Mouse (Mus musculus) stomach, postnatal 0 days (tissue): ENCODE results near the gene Ipo4. TPM values are rescaled to one million over a fixed set of nuclear protein-coding genes. Genes with fewer than 3 reads are reported as not detected.

Experiments
- ATAC-seq: fragments of 200-750 bp; cut with Nextera tagmentation; 2 replicates; pipeline ENCODE4 v1.8.0; 2017; ENCODE audit not compliant: low FRiP score, low TSS enrichment
- DNase-seq: peaks from one replicate; pipeline ENCODE4 v3.0.0-alpha.2; 2016; ENCODE audit warnings: low spot score
- H3K27ac ChIP-seq: fragments of 300-500 bp; sonication (generic); replicated peaks from 2 replicates; pipeline ENCODE4 v1.5.1; 2014; ENCODE audit warnings: mild to moderate bottlenecking, control low read depth
- H3K27me3 ChIP-seq: fragments of 300-500 bp; sonication (generic); 2 replicates; pipeline ENCODE4 v1.6.1; 2014; ENCODE audit warnings: low read length; ENCODE audit not compliant: control insufficient read depth, insufficient read depth
- H3K36me3 ChIP-seq: fragments of 300-500 bp; sonication (generic); 2 replicates; pipeline ENCODE4 v1.6.1; 2014; ENCODE audit warnings: low read length, mixed read lengths; ENCODE audit not compliant: control insufficient read depth, insufficient read depth
- H3K4me1 ChIP-seq: fragments of 300-500 bp; sonication (generic); replicated peaks from 2 replicates; pipeline ENCODE4 v1.6.1; 2014; ENCODE audit warnings: antibody characterized with exemption; ENCODE audit not compliant: control insufficient read depth, insufficient read depth
- H3K4me2 ChIP-seq: fragments of 300-500 bp; sonication (generic); replicated peaks from 2 replicates; pipeline ENCODE4 v1.6.1; 2014; ENCODE audit warnings: low read depth, mild to moderate bottlenecking, control low read depth, moderate library complexity
- H3K4me3 ChIP-seq: fragments of 300-500 bp; sonication (generic); 2 replicates; pipeline ENCODE4 v1.5.1; 2014; ENCODE audit warnings: low read depth, low read length, control low read depth
- H3K9ac ChIP-seq: fragments of 300-500 bp; sonication (generic); 2 replicates; pipeline ENCODE4 v1.6.1; 2014; ENCODE audit warnings: mild to moderate bottlenecking, low read length, control low read depth, mixed read lengths
- H3K9me3 ChIP-seq: fragments of 300-500 bp; sonication (generic); 2 replicates; pipeline ENCODE4 v1.6.1; 2016; ENCODE audit warnings: low read length; ENCODE audit not compliant: control insufficient read depth
- CTCF ChIP-seq: IDR thresholded peaks from 2 replicates; pipeline ENCODE4 v1.5.1; 2016; ENCODE audit warnings: antibody characterized with exemption, low read depth, mild to moderate bottlenecking, moderate library complexity
- EP300 ChIP-seq: optimal IDR thresholded peaks from 2 replicates; pipeline ENCODE3; 2016; ENCODE audit warnings: antibody characterized with exemption
- WGBS: fragments of 180-500 bp; shearing (Covaris S2); extraction: QIAGEN DNeasy Blood & Tissue Kit; methylation state at CpG from one replicate; pipeline ENCODE4 v1.1.7; 2014; 5-methylcytosine and 5-hydroxymethylcytosine counted together
- polyA plus RNA-seq: library from polyadenylated mRNA; unstranded; fragments of >200 nt; fragmentation: Nextera tagmentation; extraction: Ambion mirVana; gene quantifications from 2 replicates; pipeline ENCODE4 v1.2.1, GENCODE M21; 2015

Gene Ipo4
- polyA plus RNA-seq, 1 experiment from 2014 or later, result 28.8 TPM

- TF ChIP-seq EP300 (no peak), CTCF (no peak)
- Histone ChIP-seq H3K27me3 (no peaks in the 10 kb centered on the region), H3K27ac (no peak overlapping the region), H3K4me2 (no peak overlapping the region), H3K4me1 (no peaks in the 10 kb centered on the region), H3K36me3 (peaks cover 32% of the 10 kb centered on the region), H3K9me3 (no peaks in the 10 kb centered on the region), H3K9ac (no peak overlapping the region), H3K4me3 (no peak overlapping the region)
- DNase-seq (no peak), ATAC-seq (no peak)
- WGBS, result 94% methylated on average over 21 of the region's 21 CpGs
Measured at GRCm38 (mm10) chr14:55598521-55599390, 37.0 kb downstream of the Ipo4 start.

DNA sequence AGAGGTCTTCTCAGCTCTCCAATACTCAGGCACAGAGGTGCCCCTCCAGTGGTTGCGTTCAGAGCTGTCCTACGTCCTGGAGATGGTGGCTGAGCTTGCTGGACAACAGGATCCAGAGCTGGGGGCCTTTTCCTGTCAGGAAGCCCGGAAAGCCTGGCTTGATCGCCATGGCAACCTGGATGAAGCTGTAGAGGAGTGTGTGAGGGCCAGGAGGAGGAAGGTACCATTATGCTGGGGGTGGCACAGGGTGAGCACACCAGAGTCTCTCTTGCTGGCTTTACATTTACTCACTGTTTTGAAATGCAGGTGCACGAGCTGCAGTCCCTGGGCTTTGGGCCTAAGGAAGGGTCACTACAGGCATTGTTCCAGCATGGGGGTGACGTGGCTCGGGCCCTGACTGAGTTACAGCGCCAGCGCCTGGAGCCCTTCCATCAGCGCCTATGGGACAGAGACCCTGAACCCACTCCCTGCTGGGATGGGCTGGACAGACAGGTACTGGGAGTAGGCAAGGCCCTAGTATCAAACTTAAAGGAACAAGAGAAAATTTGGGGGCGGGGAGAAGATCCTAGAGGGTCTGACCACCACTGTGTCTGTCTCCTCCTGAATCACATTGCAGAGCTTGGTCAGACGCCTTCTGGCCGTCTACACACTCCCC, 39.6 kb downstream of the Ipo4 start:
- no peak overlapping the region for H3K27ac ChIP-seq
- H3K9ac ChIP-seq, result no peak overlapping the region
- H3K27me3 ChIP-seq, result no peaks in the 10 kb centered on the region
- no peak overlapping the region for H3K4me3 ChIP-seq
- no peak for ATAC-seq
- no peak for DNase-seq
- WGBS, result 86% methylated on average over 13 of the region's 13 CpGs
- no peaks in the 10 kb centered on the region for H3K9me3 ChIP-seq
- peaks cover 2% of the 10 kb centered on the region; the same call in 1 of the 2 replicates for H3K4me1 ChIP-seq
- no peak overlapping the region for H3K4me2 ChIP-seq
- peaks cover 32% of the 10 kb centered on the region for H3K36me3 ChIP-seq
- no peak for TF ChIP-seq CTCF
- no peak for TF ChIP-seq EP300

GRCm38 (mm10) chr14:55592226-55592625, 43.5 kb downstream of the Ipo4 start:
- Histone ChIP-seq H3K4me2 (peak overlapping the region; percentile 96), H3K36me3 (peaks cover 17% of the 10 kb centered on the region), H3K27me3 (no peaks in the 10 kb centered on the region), H3K9me3 (no peaks in the 10 kb centered on the region), H3K4me1 (peaks cover 2% of the 10 kb centered on the region; the same call in 1 of the 2 replicates), H3K4me3 (peak overlapping the region; percentile 72), H3K27ac (peak overlapping the region; percentile 96), H3K9ac (peak overlapping the region; percentile 91)
- ATAC-seq (no peak), DNase-seq (peak; percentile 40)
- 3% methylated on average over 16 of the region's 16 CpGs for WGBS
- TF ChIP-seq CTCF (no peak), EP300 (no peak)

GRCm38 (mm10) chr14:55591331-55591891, 44.3 kb downstream of the Ipo4 start, which contains the start of gene Rnf31:
Gene Rnf31, plus strand, starts transcription at chr14:55591708.
- DNase-seq, result peak; percentile 97
- Histone ChIP-seq H3K36me3 (peaks cover 10% of the 10 kb centered on the region), H3K27ac (peak within 1 kb of the TSS; percentile 96), H3K4me3 (peak within 1 kb of the TSS; percentile 72), H3K9ac (peak within 1 kb of the TSS; percentile 91), H3K4me1 (peaks cover 2% of the 10 kb centered on the region; the same call in 1 of the 2 replicates), H3K27me3 (no peaks in the 10 kb centered on the region), H3K9me3 (no peaks in the 10 kb centered on the region), H3K4me2 (peak within 1 kb of the TSS; percentile 96)
- TF ChIP-seq EP300 (no peak), CTCF (no peak; the same call in 1 of the 2 replicates)
- WGBS, result under 1% methylated on average over 33 of the region's 33 CpGs
- ATAC-seq, result peak; percentile 93

- TF ChIP-seq CTCF (peak; percentile 38), EP300 (no peak)
- H3K4me1 ChIP-seq, result peaks cover 2% of the 10 kb centered on the region; the same call in 1 of the 2 replicates
- under 1% methylated on average over 22 of the region's 22 CpGs for WGBS
Measured at GRCm38 (mm10) chr14:55590748-55591330, 44.9 kb downstream of the Ipo4 start, which contains the start of gene Psme2. Gene Psme2, minus strand, starts transcription at chr14:55591113.

More at GRCm38 (mm10) chr14:55590748-55591330, 44.9 kb downstream of the Ipo4 start, which contains the start of gene Psme2:
- peak within 1 kb of the TSS; percentile 91 for H3K9ac ChIP-seq
- H3K27ac ChIP-seq, result peak within 1 kb of the TSS; percentile 96
- no peaks in the 10 kb centered on the region for H3K9me3 ChIP-seq
- peak; percentile 94 for ATAC-seq
- DNase-seq, result peak; percentile 96
- peaks cover 4% of the 10 kb centered on the region for H3K36me3 ChIP-seq
- peak within 1 kb of the TSS; percentile 96 for H3K4me2 ChIP-seq
- no peaks in the 10 kb centered on the region for H3K27me3 ChIP-seq
- peak within 1 kb of the TSS; percentile 72 for H3K4me3 ChIP-seq
